Mouse (Mus musculus): ENCODE data around the gene Grik4. TPM values are rescaled to one million over a fixed set of nuclear protein-coding genes. Genes with fewer than 3 reads are reported as not detected.

Gene Grik4
- polyA plus RNA-seq, 1 experiment from 2014 or later, result 5.8 TPM

DNA sequence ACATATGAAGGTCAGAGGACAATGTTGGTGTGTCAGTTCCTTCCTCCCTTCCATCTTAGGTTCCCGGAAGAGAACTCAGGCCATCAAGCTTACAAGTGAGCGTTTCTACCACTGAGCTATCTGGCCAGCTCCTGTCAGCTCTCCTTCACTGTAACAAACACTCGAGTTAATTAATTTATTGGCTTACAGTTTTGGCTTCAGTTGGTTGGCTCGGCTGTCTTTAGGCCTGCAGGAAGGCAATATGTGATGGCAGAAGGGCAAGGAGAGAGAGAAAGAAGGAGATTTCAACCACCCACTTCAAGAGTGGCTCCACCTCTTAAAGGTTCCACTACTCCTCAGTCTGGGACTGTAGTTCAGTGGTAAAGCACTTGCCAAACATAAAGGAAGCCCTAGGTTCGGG, 209.2 kb downstream of the Grik4 start:
- 73% methylated on average over 5 of the region's 5 CpGs for WGBS
- DNase-seq (ENCODE audit: low spot score), result no peak
- Histone ChIP-seq H3K9me3 (ENCODE audit: control insufficient read depth, low read length) (no peaks in the 10 kb centered on the region), H3K27ac (no peak overlapping the region), H3K4me2 (replicated peaks) (no peak overlapping the region), H3K9ac (no peak overlapping the region), H3K4me3 (replicated peaks; ENCODE audit: low read length) (no peak overlapping the region), H3K4me1 (replicated peaks; ENCODE audit: control insufficient read depth, insufficient read depth, low read length) (peaks cover 24% of the 10 kb centered on the region), H3K27me3 (ENCODE audit: control insufficient read depth, insufficient read depth, low read length) (no peaks in the 10 kb centered on the region), H3K36me3 (replicated peaks; ENCODE audit: control insufficient read depth, insufficient read depth) (no peaks in the 10 kb centered on the region)
- no peak for ATAC-seq (ENCODE audit: low FRiP score)

DNA sequence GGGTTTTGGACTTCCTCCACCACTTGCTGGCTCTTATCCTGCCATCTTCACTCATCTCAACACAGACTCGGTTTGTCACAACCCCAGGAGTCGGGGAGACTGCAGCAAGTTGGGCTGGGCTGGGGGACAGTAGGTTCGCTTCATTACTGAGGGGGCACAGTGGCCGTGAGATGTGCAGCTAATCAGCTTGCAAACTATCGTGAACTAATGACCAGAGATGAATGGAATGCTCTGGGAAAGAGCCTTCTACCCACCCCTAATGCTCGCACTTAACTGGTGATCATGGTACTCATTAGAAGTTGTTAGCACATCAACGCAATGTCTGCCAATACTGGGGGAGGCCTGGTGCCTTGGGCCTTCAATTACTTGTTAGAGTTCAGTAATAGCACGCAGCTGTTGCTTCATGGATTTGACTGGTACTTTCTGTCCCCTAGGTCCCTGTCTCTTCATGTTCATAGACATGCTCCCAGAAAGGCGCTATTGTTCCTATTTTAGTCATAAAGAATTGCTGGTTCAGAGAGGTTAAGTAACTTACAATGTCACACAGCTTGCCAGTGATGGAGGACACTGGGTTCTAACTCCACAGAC, 211.5 kb downstream of the Grik4 start:
- Histone ChIP-seq H3K9ac (no peak overlapping the region), H3K27me3 (ENCODE audit: control insufficient read depth, insufficient read depth, low read length) (no peaks in the 10 kb centered on the region), H3K4me3 (replicated peaks; ENCODE audit: low read length) (no peak overlapping the region), H3K36me3 (replicated peaks; ENCODE audit: control insufficient read depth, insufficient read depth) (no peaks in the 10 kb centered on the region), H3K9me3 (ENCODE audit: control insufficient read depth, low read length) (no peaks in the 10 kb centered on the region), H3K4me2 (replicated peaks) (no peak overlapping the region), H3K27ac (no peak overlapping the region), H3K4me1 (replicated peaks; ENCODE audit: control insufficient read depth, insufficient read depth, low read length) (peaks cover 29% of the 10 kb centered on the region)
- ATAC-seq (ENCODE audit: low FRiP score), result no peak
- WGBS, result 87% methylated on average over 9 of the region's 9 CpGs
- no peak for DNase-seq (ENCODE audit: low spot score)

GRCm38 (mm10) chr9:42728472-42728871, 215.8 kb downstream of the Grik4 start:
- ATAC-seq (ENCODE audit: low FRiP score), result no peak
- H3K27ac ChIP-seq, result no peak overlapping the region

GRCm38 (mm10) chr9:42727661-42728060, 216.6 kb downstream of the Grik4 start:
- ATAC-seq (ENCODE audit: low FRiP score), result no peak
- H3K4me2 ChIP-seq (replicated peaks), result no peak overlapping the region

More at GRCm38 (mm10) chr9:42728472-42728871, 215.8 kb downstream of the Grik4 start:
- no peak overlapping the region for H3K4me2 ChIP-seq (replicated peaks)
- H3K4me1 ChIP-seq (replicated peaks; ENCODE audit: control insufficient read depth, insufficient read depth, low read length), result peaks cover 13% of the 10 kb centered on the region
- H3K9ac ChIP-seq, result no peak overlapping the region
- DNase-seq (ENCODE audit: low spot score), result no peak
- H3K27me3 ChIP-seq (ENCODE audit: control insufficient read depth, insufficient read depth, low read length), result no peaks in the 10 kb centered on the region
- no peaks in the 10 kb centered on the region for H3K9me3 ChIP-seq (ENCODE audit: control insufficient read depth, low read length)
- no peaks in the 10 kb centered on the region for H3K36me3 ChIP-seq (replicated peaks; ENCODE audit: control insufficient read depth, insufficient read depth)
- no peak overlapping the region for H3K4me3 ChIP-seq (replicated peaks; ENCODE audit: low read length)
- 33% methylated on average over 6 of the region's 6 CpGs for WGBS

GRCm38 (mm10) chr9:42727186-42727585, 217.1 kb downstream of the Grik4 start:
- Histone ChIP-seq H3K4me2 (replicated peaks) (no peak overlapping the region), H3K4me1 (replicated peaks; ENCODE audit: control insufficient read depth, insufficient read depth, low read length) (peaks cover 24% of the 10 kb centered on the region), H3K9me3 (ENCODE audit: control insufficient read depth, low read length) (no peaks in the 10 kb centered on the region), H3K27ac (no peak overlapping the region), H3K4me3 (replicated peaks; ENCODE audit: low read length) (no peak overlapping the region), H3K36me3 (replicated peaks; ENCODE audit: control insufficient read depth, insufficient read depth) (no peaks in the 10 kb centered on the region), H3K27me3 (ENCODE audit: control insufficient read depth, insufficient read depth, low read length) (no peaks in the 10 kb centered on the region), H3K9ac (no peak overlapping the region)
- DNase-seq (ENCODE audit: low spot score) (no peak), ATAC-seq (ENCODE audit: low FRiP score) (no peak; the same call in 1 of the 2 replicates)
- WGBS, result 90% methylated on average over 5 of the region's 5 CpGs

More at GRCm38 (mm10) chr9:42727661-42728060, 216.6 kb downstream of the Grik4 start:
- no peaks in the 10 kb centered on the region for H3K27me3 ChIP-seq (ENCODE audit: control insufficient read depth, insufficient read depth, low read length)
- DNase-seq (ENCODE audit: low spot score), result no peak
- no peak overlapping the region for H3K27ac ChIP-seq
- no peaks in the 10 kb centered on the region for H3K9me3 ChIP-seq (ENCODE audit: control insufficient read depth, low read length)
- H3K36me3 ChIP-seq (replicated peaks; ENCODE audit: control insufficient read depth, insufficient read depth), result no peaks in the 10 kb centered on the region
- H3K4me1 ChIP-seq (replicated peaks; ENCODE audit: control insufficient read depth, insufficient read depth, low read length), result peaks cover 19% of the 10 kb centered on the region
- H3K4me3 ChIP-seq (replicated peaks; ENCODE audit: low read length), result no peak overlapping the region
- 82% methylated on average over 6 of the region's 6 CpGs for WGBS
- no peak overlapping the region for H3K9ac ChIP-seq

DNA sequence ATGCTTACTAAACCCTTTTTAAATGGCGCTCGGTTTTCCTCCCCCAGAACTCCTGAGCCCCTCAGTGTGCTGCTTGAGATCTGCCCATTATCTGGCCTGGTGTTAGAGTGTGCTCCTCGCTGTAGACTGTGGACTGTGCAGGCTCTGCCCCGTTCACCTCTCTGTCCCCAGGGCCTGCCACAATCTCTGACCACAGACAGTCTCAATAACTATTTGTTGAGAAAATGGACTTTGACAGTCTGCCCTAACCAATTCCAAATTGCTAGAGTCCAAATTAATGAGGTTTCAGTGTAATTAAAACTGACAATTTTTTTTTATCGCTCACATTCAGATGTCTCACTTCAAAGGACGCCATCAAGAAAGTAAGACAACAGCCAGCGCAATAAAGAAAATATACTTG, 220.2 kb downstream of the Grik4 start:
- Histone ChIP-seq H3K4me1 (replicated peaks; ENCODE audit: control insufficient read depth, insufficient read depth, low read length) (peaks cover 17% of the 10 kb centered on the region), H3K4me2 (replicated peaks) (no peak overlapping the region), H3K27me3 (ENCODE audit: control insufficient read depth, insufficient read depth, low read length) (no peaks in the 10 kb centered on the region), H3K4me3 (replicated peaks; ENCODE audit: low read length) (no peak overlapping the region), H3K9ac (no peak overlapping the region), H3K27ac (no peak overlapping the region), H3K9me3 (ENCODE audit: control insufficient read depth, low read length) (no peaks in the 10 kb centered on the region), H3K36me3 (replicated peaks; ENCODE audit: control insufficient read depth, insufficient read depth) (no peaks in the 10 kb centered on the region)
- ATAC-seq (ENCODE audit: low FRiP score) (no peak), DNase-seq (ENCODE audit: low spot score) (no peak)
- 58% methylated on average over 7 of the region's 7 CpGs for WGBS

- Histone ChIP-seq H3K9me3 (ENCODE audit: control insufficient read depth, low read length) (no peaks in the 10 kb centered on the region), H3K36me3 (replicated peaks; ENCODE audit: control insufficient read depth, insufficient read depth) (no peaks in the 10 kb centered on the region), H3K4me2 (replicated peaks) (no peak overlapping the region), H3K4me3 (replicated peaks; ENCODE audit: low read length) (no peak overlapping the region), H3K4me1 (replicated peaks; ENCODE audit: control insufficient read depth, insufficient read depth, low read length) (peaks cover 12% of the 10 kb centered on the region), H3K9ac (no peak overlapping the region), H3K27ac (no peak overlapping the region), H3K27me3 (ENCODE audit: control insufficient read depth, insufficient read depth, low read length) (no peaks in the 10 kb centered on the region)
- WGBS, result 22% methylated on average over 4 of the region's 4 CpGs
- no peak for DNase-seq (ENCODE audit: low spot score)
- no peak for ATAC-seq (ENCODE audit: low FRiP score)
Observed at GRCm38 (mm10) chr9:42722501-42722900, 221.8 kb downstream of the Grik4 start.

- Histone ChIP-seq H3K27me3 (ENCODE audit: control insufficient read depth, insufficient read depth, low read length) (no peaks in the 10 kb centered on the region), H3K4me2 (replicated peaks) (no peak overlapping the region), H3K27ac (no peak overlapping the region), H3K9me3 (ENCODE audit: control insufficient read depth, low read length) (no peaks in the 10 kb centered on the region), H3K4me1 (replicated peaks; ENCODE audit: control insufficient read depth, insufficient read depth, low read length) (peaks cover 12% of the 10 kb centered on the region), H3K9ac (no peak overlapping the region), H3K4me3 (replicated peaks; ENCODE audit: low read length) (no peak overlapping the region), H3K36me3 (replicated peaks; ENCODE audit: control insufficient read depth, insufficient read depth) (no peaks in the 10 kb centered on the region)
- DNase-seq (ENCODE audit: low spot score), result no peak
- ATAC-seq (ENCODE audit: low FRiP score), result no peak
- 88% methylated on average over 9 of the region's 9 CpGs for WGBS
Observed at GRCm38 (mm10) chr9:42721718-42722117, 222.6 kb downstream of the Grik4 start.

- H3K4me3 ChIP-seq (replicated peaks; ENCODE audit: low read length), result no peak overlapping the region
- ATAC-seq (ENCODE audit: low FRiP score) (no peak), DNase-seq (ENCODE audit: low spot score) (no peak)
- H3K27ac ChIP-seq, result no peak overlapping the region
- H3K36me3 ChIP-seq (replicated peaks; ENCODE audit: control insufficient read depth, insufficient read depth), result no peaks in the 10 kb centered on the region
- H3K9ac ChIP-seq, result no peak overlapping the region
- no peaks in the 10 kb centered on the region for H3K9me3 ChIP-seq (ENCODE audit: control insufficient read depth, low read length)
- WGBS, result 69% methylated on average over 4 of the region's 4 CpGs
- peaks cover 12% of the 10 kb centered on the region for H3K4me1 ChIP-seq (replicated peaks; ENCODE audit: control insufficient read depth, insufficient read depth, low read length)
- no peaks in the 10 kb centered on the region for H3K27me3 ChIP-seq (ENCODE audit: control insufficient read depth, insufficient read depth, low read length)
- no peak overlapping the region for H3K4me2 ChIP-seq (replicated peaks)
Observed at GRCm38 (mm10) chr9:42721146-42721545, 223.1 kb downstream of the Grik4 start.

GRCm38 (mm10) chr9:42713912-42714311, 230.4 kb downstream of the Grik4 start:
- ATAC-seq (ENCODE audit: low FRiP score), result no peak
- no peaks in the 10 kb centered on the region for H3K9me3 ChIP-seq (ENCODE audit: control insufficient read depth, low read length)
- H3K4me3 ChIP-seq (replicated peaks; ENCODE audit: low read length), result no peak overlapping the region
- H3K27me3 ChIP-seq (ENCODE audit: control insufficient read depth, insufficient read depth, low read length), result no peaks in the 10 kb centered on the region
- no peak overlapping the region for H3K4me2 ChIP-seq (replicated peaks)
- no peaks in the 10 kb centered on the region for H3K36me3 ChIP-seq (replicated peaks; ENCODE audit: control insufficient read depth, insufficient read depth)
- WGBS, result 87% methylated on average over 8 of the region's 8 CpGs
- H3K9ac ChIP-seq, result no peak overlapping the region
- no peak for DNase-seq (ENCODE audit: low spot score)
- H3K27ac ChIP-seq, result no peak overlapping the region
- H3K4me1 ChIP-seq (replicated peaks; ENCODE audit: control insufficient read depth, insufficient read depth, low read length), result no peaks in the 10 kb centered on the region
